Mouse (Mus musculus): ENCODE results near the gene Fam131b.

Fam131b gene

DNA sequence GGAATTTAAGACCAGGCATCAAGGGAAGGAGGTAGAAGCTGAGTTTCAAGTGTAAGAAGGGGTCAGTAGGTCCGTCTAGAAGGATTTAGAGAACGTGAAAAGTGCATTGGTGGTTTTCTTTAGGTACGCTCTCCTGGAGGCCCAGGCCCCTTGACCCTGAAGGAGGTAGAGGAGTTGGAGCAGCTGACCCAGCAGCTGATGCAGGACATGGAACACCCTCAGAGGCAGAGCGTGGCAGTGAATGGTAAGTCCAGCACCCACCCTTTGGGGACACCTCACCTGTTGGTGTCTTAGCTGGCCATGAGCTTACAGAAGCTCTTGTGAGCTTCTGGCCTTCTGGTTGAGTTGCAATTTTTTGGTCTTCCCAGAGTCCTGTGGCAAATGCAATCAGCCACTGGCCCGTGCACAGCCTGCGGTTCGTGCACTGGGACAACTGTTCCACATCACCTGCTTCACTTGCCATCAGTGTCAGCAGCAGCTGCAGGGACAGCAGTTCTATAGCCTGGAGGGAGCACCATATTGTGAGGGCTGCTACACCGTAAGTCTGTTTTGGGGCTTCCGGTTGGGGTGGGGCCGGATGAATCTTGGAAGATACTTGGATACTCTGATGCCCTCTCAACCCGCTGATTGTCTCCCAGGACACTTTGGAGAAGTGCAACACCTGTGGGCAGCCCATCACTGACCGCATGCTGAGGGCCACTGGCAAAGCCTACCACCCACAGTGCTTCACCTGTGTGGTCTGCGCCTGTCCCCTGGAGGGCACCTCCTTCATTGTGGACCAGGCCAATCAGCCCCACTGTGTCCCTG, 31.6 kb upstream of the Fam131b start:
- no peak for DNase-seq (ENCODE audit: low spot score in 2 of 2)

DNA sequence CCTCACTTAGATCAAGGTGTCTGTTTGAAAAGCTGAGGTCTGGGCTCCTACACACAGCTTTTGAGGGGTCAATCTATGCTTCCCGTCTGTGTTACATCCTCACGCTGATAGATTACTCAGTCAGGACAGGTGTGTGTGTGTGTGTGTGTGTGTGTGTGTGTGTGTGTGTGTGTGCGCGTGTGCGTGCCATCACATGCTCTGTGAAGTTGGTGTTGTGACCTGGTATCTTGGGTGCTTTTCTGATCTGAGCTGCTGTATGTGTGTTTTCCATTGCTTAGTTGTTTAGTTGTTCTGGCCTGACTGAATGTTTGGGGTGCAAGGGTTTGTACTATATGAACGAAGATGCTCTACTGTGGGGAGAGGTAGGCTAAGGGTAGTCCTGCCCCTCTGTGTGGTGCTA, 30.9 kb upstream of the Fam131b start:
- no peak for DNase-seq (ENCODE audit: low spot score in 2 of 2)

DNA sequence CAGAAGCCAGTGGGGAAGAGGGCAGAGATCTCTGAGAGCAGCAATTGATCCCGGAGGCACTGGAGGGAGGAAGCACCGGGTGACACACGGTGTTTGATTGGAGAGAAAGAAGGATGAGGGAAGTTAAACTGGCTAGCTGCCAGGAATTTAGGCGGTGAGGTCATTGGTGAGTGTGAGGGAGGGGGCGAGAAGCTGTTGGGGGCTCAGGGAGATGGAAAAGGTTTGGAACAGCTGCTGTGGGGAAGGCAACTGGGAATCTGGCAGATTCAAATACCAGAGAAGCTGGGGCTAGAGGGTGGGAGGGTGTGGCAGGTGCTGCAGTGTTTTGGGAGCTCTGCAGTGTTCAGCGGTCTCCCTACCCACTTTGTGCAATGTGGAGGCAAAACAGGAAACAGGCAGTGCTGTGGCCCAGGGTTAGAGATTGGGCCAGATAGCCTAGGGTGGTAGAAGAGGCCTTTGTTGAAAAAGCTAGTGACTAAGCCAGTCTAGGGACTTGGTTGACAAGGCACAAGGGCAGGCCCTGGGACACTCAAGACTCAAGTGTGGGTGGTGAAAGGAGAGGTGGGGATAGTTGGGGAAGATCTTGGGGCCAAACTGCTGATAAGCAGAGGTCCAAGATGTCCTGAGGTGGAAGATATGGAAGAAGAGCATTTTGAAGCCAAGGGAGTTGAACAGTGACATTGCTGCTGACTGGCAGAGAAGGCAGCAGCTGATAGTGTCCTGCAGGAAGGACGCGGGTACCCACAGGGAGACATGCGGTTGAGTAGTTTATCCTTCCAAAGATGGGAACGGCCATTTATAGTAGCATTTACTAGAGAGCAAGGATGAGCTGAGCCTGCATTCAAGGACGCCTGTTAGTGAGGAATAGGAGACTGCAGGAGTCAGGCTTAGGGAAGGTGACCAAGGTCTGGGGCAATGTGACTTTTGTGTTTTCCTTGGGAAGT, 29.9 kb upstream of the Fam131b start:
- no peak for DNase-seq (ENCODE audit: low spot score in 2 of 2)

DNA sequence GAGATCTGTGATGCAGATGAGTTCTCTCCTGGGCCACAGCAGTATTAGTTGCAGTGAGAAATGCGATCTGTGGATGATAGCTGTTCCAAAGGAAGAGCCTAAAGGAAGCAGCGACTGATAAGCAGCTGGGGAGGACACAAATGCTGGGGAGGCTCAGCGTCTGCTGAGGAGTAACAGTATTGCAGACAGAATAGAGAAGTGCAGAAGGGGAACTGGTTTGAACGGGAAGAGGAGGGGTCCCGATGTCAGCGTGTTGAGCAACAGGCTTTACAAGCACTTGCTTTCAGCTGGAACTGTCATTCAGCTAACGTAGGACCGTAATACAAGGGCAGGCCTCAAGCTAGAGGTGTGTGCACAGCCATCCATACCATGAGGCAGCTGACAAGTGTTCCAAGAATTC, 28.7 kb upstream of the Fam131b start:
- DNase-seq (ENCODE audit: low spot score in 2 of 2): no peak

DNA sequence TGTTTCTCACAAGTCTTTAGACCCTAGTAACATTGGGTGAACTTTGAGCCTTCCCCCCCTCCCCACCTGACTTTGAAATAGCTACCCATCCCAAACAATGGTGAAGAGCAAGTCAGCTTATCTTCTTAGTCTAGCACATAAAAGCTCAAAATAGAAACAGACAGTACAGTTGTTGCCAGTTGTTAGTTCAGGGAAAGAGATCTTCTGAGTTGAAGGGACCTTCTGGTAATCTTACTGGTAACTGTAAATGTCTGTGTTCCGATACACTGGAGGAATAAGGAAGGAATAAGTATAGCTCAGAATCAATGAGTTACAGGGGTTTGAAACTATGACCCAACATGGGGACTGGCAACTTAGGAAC, 28.0 kb upstream of the Fam131b start:
- DNase-seq (ENCODE audit: low spot score in 2 of 2): no peak

DNA sequence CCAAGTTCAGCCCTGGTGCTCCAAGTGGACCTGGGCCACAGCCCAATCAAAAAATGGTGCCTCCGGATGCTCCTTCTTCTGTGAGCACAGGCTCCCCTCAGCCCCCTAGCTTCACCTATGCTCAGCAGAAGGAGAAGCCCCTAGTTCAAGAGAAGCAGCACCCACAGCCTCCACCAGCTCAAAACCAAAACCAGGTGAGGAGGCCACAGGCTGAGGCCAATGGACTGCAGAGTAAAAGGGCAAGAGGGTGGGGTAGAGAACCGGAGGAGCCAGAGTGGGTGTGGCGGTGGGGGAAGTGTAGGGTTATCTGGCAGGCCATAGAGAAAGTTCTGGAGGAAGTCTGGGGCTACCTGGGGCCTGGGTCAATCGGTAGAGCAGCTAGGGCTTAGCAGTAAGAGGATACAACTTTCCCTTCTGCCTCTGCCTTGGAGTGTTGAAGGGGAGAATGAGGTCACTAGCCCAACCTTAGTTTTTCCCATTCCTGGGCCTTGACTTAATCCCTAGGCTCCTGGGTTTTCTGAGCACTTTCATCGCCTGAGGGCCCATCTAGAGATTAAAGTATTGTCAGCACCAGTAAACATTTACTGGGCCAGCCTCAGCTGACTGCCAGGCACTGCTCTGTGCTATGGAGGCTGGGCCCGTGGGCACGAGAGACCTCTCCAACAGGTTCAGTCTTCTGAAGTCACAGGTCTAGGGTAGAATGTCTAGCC, 27.5 kb upstream of the Fam131b start:
- DNase-seq (ENCODE audit: low spot score in 2 of 2): no peak

DNA sequence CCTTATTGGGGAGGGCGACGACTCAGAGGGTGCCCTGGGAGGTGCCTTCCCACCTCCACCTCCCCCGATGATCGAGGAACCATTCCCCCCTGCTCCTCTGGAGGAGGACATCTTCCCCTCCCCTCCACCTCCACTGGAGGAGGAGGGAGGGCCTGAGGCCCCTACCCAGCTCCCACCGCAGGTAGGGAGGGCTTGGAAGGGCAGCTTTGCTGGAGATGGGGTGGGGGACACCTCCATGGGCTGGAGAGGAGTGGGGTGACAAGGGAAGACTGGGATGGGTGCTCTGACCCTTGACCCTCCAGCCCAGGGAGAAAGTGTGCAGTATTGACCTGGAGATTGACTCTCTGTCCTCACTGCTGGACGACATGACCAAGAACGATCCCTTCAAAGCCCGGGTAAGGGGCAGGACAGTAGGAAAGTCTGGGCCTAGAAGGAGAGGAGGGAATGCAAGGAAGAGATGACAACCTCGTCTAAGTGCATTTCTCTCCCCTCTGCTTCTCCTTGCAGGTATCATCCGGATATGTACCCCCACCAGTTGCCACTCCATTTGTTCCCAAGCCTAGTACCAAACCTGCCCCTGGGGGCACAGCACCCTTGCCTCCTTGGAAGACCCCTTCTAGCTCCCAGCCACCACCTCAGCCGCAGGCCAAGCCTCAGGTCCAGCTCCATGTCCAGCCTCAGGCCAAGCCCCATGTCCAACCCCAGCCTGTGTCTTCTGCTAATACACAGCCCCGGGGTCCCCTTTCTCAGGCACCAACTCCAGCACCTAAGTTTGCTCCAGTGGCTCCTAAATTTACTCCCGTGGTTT, 26.7 kb upstream of the Fam131b start:
- no peak for DNase-seq (ENCODE audit: low spot score in 2 of 2)

DNA sequence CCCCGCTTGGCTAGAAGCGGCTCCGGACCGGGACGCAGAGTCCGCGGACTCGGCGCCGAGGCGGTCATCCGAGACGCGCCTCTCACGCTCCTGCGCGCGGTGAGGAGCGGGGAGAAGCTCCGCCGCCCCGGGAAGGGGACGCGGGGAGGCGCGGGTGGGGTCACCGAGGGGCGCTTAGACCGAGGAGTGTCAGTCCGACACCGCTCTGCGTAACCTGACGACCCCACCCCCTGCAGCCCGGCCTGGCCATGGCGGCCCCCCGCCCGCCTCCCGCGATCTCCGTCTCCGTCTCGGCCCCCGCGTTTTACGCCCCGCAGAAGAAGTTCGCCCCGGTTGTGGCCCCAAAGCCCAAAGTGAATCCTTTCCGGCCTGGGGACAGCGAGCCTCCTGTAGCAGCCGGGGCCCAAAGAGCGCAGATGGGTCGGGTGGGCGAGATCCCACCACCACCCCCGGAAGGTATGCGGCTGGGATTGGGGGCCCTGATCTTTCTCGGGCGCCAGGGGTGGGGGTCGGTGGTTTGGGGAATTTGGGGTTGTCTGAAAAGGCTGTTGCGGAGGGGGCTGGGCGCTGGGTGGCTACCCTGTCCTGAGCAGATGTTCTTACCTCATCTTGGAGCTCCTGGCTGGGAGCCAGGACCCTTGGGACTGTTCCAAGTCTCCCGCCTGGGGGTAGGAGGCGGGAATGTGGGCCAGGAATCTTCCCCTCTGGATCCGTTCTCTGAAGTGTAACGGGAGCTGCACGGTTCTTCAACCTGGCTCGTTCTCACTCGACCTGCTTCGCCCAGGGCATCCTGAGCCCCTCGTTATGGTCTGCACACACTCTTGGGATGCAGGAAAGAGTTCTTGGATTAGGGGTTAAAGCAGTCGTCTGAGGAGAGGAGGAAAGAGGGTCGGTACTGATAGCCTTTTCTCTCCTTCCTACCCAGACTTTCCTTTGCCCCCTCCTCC, 25.9 kb upstream of the Fam131b start:
- DNase-seq (ENCODE audit: low spot score in 2 of 2): peak; percentile 78 to 91

DNA sequence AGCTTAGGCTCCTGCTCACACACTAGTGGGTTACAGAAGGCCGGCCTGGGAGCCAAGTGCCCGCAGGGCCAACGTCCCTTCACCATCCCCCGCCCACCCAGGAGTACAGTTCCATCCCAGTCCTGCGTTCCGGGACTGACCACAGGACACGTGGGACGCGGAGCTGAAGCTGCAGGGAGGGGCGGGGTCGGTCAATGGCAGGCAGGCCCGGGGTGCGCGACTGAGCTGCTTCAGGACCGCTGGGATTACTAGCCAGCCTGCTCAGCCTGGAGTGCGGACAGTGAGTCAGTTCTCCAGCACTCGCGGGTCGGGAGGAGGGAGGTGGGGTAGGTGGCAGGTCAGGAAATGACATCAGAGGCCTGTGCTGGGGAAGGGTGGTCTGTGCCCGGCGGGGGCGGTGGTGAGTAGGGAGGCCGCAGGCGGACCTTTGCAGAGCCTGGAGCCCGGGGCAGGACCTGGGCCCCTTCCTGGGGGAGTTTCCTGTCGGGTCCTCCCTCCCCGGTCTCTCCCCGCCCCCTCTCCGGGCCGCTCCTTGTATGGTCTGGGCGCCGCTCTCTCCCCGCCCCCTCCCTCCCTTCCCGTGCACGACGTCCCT, 25.1 kb upstream of the Fam131b start, which contains the start of gene Zyx:
TSS of gene Zyx (plus strand) at position 205 of the 595 bp plus-strand sequence.
- DNase-seq (ENCODE audit: low spot score in 2 of 2): peak; percentile 95

DNA sequence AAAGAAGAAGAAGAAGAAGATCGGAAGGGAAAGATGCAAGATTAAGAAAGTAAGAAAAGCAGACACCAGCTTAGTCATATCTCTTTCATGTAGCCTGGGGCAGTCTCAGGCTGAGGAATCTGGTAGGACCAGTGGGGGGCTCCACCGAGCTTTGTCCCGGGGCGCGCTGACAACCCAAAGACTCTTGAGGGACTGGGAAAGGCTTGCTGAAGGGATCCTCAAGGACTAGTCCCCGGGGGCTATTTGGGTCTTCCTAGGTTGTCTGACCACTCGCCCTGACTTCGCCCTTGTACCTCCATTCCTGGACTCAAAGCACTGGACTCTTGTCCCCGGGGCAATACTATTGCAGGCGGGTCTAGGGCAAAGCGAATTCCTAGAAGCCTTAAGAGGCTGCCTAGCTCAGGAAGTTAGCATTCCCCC, 24.6 kb upstream of the Fam131b start:
- DNase-seq (ENCODE audit: low spot score in 2 of 2): peak in 1 of 2 experiments; percentile 67

DNA sequence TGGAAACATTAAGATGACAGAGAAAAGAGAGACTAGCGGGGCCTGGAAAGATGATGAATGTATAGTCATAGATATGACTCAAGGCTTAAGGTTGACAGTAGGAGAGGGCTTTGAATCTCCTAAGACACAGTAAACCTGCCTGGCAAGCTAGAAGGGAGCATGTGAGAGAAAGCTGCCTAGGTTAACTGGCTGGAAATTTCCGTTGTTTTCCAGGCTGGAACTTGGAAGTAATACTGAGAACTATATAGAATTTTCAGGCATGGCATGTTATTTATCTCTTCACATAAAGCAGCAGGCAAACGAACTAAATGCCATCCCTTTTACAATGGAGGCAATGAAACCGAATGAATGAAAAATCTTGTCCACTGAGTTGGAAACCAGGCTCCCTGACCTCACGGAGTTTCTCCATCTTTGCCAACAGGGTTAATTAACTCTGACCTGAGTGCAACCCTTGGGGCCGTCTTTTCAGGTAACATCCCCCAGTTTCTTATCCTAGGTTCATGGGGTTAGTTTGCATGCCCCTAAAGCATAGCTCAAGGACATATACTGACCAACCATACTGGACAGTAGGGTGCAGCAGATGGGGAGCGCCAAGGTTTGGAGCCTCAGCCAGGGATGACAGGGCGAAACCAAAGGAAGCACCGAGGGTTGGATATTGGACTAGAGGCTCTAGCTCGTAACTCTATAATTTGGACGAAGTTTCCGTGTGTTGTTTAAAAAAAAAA, 24.0 kb upstream of the Fam131b start:
- DNase-seq (ENCODE audit: low spot score in 2 of 2): no peak

DNA sequence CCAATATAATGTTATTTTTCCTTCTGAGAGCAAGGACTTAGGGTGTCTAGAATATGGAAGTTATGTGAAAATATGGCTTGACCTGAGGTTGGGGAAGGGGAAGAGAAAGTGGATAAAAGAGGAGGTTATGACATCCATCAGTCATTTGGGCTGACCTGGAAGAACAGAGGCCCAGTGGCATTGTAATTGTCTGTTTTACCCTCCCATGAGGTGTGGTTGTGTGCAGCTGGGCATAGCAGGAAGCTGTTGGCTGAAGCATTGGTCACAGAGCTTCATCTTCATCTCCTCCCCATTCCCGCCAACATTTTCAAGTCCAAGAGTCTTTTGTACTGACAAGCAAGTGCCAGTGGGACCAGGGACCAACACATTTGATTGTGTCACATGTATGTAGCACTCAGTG, 19.8 kb upstream of the Fam131b start:
- no peak for DNase-seq (ENCODE audit: low spot score in 2 of 2)

DNA sequence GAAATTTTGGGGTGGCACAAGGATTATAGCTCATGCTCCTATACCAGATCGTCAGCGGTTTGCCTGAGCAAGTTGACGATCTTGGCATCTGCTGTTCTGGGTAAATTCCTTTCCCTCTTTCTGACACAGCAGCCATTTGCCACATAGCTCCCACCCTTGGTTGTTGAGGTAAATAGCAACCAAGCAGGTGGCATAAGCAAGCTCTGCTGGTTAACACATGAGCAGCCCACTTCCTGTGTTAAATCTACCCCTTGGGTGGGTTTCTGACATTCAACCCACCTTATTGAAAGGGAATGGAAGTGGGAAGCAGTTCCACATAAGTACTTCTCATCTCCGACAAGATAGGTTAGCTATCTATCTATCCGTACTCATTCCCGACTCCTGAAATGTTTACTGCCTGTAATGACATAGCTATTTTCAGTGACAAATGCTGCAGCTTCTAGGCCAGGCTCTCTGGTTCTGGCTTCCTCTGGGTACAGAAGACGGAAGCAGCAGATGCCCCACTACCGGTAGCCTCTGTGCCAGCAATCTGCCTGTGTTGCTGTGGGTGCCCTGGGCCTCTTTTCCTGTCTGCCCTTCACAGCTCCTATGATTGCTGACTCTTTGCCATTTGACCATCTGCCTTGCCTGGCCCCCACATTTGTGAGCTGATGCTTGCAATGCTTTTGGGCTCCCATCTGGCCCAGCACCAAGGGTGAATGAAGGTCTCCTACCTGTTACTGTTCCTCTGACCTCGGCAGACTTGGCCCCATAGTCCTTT, 19.1 kb upstream of the Fam131b start:
- no peak for DNase-seq (ENCODE audit: low spot score in 2 of 2)

DNA sequence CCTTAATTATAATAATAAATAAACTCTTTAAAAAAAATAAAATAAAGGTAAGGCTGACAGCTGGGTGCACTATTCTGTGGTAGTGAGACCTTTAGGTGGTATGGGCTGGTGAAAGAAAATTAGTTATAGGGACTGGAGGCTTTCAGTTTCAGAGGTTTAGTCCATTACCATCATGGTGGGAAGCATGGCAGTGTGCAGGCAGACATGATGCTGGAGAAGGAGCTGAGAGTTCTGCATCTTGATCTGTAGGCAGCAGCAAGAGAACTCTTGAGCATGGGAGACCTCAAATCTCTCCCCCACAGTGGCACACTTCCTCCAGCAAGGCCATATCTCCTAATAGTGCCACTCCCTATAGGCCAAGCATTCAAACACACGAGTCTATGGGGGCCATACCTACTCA, 17.7 kb upstream of the Fam131b start:
- DNase-seq (ENCODE audit: low spot score in 2 of 2): no peak

DNA sequence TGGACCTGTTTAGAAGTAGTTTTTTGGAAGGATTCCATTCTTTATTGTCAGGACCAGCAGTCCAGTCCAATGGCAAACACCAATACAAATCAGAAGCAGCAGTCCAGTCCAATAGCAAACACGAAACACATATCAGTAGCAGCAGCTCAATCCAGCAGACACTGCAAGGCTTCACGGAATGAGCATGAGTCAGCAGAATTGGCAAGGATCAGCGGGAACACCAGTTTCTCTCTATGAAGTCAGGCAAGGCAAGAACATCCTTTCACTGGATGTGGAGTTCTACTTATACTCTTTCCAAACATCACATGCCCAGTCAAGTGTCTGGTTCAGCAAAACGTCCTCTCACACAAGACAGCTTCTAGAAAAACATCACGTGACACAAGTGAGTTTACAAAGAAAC, 15.5 kb upstream of the Fam131b start:
- DNase-seq (ENCODE audit: low spot score in 2 of 2): no peak

DNA sequence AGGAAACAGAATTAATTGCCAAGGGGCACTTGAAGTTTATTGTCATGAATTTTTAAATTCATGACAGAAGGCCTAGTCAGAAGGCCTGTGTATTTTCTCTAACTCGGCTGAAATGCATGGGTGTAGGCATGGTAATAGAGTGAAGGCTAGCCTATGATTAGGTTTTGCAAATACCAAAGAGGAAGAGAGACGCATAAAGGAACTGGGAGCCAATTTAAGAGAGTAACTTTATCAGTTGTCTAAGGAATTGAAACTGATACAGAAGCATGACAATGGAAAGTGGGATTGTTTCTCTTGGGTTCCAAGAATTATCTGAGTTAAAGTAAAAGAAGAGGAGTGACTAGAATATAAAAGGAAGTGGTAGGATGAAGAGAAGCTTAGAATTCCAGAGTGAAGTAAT, 14.7 kb upstream of the Fam131b start:
- no peak for DNase-seq (ENCODE audit: low spot score in 2 of 2)

DNA sequence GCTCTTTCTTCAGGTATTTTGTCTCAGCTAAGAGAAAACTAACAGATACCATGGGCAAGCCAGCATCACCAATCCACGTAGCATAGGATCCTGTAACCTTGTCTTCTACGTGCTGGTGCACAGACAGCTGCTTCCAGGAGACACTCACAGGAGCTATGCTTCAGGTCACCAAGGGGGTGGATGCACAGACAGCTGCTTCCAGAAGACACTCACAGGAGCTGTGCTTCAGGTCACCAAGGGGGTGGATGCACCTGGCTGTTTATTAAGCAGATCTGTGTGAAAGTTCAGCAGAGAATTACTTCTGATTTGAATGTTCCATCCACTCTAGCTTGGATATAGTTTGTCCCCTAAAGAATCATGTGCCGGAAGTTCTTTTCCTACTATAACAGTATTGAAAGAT, 6.5 kb upstream of the Fam131b start:
- no peak for DNase-seq (ENCODE audit: low spot score in 2 of 2)

DNA sequence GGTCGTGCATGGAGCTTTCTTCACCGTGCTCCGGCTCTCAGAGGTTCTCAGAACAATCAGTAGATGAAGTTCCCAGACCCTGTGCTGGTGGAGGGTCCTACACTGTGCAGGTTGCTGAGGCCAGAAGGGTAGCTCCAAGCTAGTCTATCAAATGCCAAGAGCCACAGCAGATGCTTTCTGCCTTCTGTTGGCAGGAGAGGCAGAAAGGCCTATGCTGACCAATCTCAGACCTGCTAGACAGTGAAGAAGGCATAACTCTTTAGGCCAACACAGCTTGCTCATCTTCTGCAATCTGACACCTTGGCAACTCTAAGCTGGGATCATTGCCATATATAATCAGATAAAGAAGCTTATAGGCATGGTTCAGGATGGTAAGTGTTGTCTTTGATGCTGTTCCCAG, 5.8 kb upstream of the Fam131b start:
- DNase-seq (ENCODE audit: low spot score in 2 of 2): no peak
